In the genomic region with DNA sequence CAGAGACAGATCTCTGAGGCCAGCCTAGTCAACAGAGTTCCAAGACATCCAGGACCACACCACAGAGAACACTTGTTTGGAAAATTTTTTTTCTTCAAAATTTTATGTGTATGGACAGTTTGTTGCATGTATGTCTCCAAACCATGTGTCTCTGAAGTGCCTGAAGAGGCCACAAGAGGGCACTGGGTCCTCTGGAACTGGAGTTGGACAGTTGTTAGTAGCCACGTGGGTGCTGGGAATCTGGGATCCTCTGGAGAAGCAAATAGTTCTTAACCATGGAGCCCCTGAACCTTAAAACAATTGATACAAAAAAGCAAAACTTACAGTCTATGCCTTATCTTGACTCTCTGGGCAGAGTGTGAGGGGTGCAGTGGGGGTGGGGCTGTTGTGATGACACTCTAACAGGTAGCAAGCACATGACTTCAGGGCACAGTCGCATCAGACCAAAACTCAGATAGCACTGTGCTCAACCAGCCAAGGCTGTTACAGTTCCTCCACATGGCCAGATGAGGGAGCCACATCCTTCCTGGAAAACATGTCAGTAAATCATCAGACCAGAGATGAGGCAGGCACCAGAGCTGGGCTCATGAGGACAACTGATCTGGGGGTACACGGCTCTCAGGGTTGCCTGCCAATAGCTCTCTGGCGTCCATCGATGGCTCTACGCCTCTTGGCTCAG, we compare ENCODE assay signal across 10 mouse cellular contexts. TPM values are rescaled to one million over a fixed set of nuclear protein-coding genes. Genes with fewer than 3 reads are reported as not detected.
DNase-seq lines count a peak whose midpoint lies in the region; ATAC-seq and TF ChIP-seq lines count a peak whose summit lies in the region.
"Had no signal": no experiment of that assay in that cellular context is flagged by ENCODE, and none has a peak within 500 bp of the region (broad histone marks: within the 10 kb centered on the region; RNA-seq: fewer than 3 reads in every experiment).

No protein-coding gene starts in this region.

- no peak for TF ChIP-seq POLR2A in spleen, adult 2 months (IDR thresholded peaks at IDR 0.05; ENCODE audit: low read depth, low read length)

- 90% methylated on average over 6 of the region's 6 CpGs for WGBS in hindbrain, embryonic 11.5 days
- 83% methylated on average over 6 of the region's 6 CpGs for WGBS in hindbrain, embryonic 13.5 days
- 56% methylated on average over 6 of the region's 6 CpGs for WGBS in spleen, adult 2 months

- no peaks in the 10 kb centered on the region for H3K27me3 ChIP-seq in hindbrain, embryonic 11.5 days (ENCODE audit: control insufficient read depth, insufficient read depth, low read length)
- no peaks in the 10 kb centered on the region for H3K27me3 ChIP-seq in hindbrain, embryonic 13.5 days
- H3K27me3 ChIP-seq in spleen, adult 2 months (ENCODE audit: control insufficient read depth, insufficient read depth, low read length) = no peaks in the 10 kb centered on the region

- peak; percentile 54; the same call in 1 of the 2 replicates for TF ChIP-seq CTCF in spleen, adult 2 months (IDR thresholded peaks at IDR 0.05; ENCODE audit: extremely low read depth, insufficient read depth, insufficient read length, insufficient replicate concordance)

- no peaks in the 10 kb centered on the region for H3K4me1 ChIP-seq in hindbrain, embryonic 11.5 days (replicated peaks; ENCODE audit: control insufficient read depth, insufficient read depth, low read length)
- no peaks in the 10 kb centered on the region for H3K4me1 ChIP-seq in hindbrain, embryonic 13.5 days (replicated peaks)
- no peaks in the 10 kb centered on the region for H3K4me1 ChIP-seq in spleen, adult 2 months (ENCODE audit: control insufficient read depth, insufficient read depth, insufficient read length)

- no peak overlapping the region for H3K4me3 ChIP-seq in hindbrain, embryonic 11.5 days (ENCODE audit: low read depth, low read length)
- H3K4me3 ChIP-seq in hindbrain, embryonic 13.5 days = no peak overlapping the region
- no peak overlapping the region for H3K4me3 ChIP-seq in spleen, adult 2 months (ENCODE audit: extremely low read depth, insufficient read depth, insufficient read length)

- no peak overlapping the region for H3K4me2 ChIP-seq in hindbrain, embryonic 11.5 days (replicated peaks; ENCODE audit: low read depth, low read length)
- no peak overlapping the region for H3K4me2 ChIP-seq in hindbrain, embryonic 13.5 days

- peak; percentile 5 for DNase-seq in hindbrain, embryonic 11.5 days (ENCODE audit: low spot score)
- no peak for DNase-seq in spleen, adult 2 months (ENCODE audit: low read depth in 1 of 2, low spot score in 2 of 2)
- no peak for DNase-seq in spleen, postnatal 14 days (ENCODE audit: low spot score in 2 of 2)
- peak; percentile 17 for DNase-seq in adipocyte (ENCODE audit: low spot score)
- DNase-seq in retina, postnatal 7 days (ENCODE audit: low read depth, low spot score) = peak; percentile 30
- DNase-seq in gastrocnemius, postnatal 36 days = no peak
- DNase-seq in right cerebral cortex, postnatal 4 days = no peak

- H3K27ac ChIP-seq in hindbrain, embryonic 11.5 days (ENCODE audit: low read depth, low read length) = no peak overlapping the region
- no peak overlapping the region for H3K27ac ChIP-seq in hindbrain, embryonic 13.5 days
- no peak overlapping the region for H3K27ac ChIP-seq in spleen, adult 2 months (ENCODE audit: insufficient read depth, low read length)

- intact Hi-C loops in gastrocnemius, postnatal 36 days (cut with DNase I) = loop anchor here (2.0 to 5.0 kb wide), 2 partner anchors 43 to 140 kb away; no protein-coding TSS in a partner anchor

- H3K9me3 ChIP-seq in hindbrain, embryonic 11.5 days (ENCODE audit: control insufficient read depth, low read length) = no peaks in the 10 kb centered on the region
- H3K9me3 ChIP-seq in hindbrain, embryonic 13.5 days = no peaks in the 10 kb centered on the region

- ATAC-seq in hindbrain, embryonic 11.5 days (ENCODE audit: low FRiP score) = no peak
- no peak for ATAC-seq in hindbrain, embryonic 13.5 days (ENCODE audit: low FRiP score)

- no peaks in the 10 kb centered on the region for H3K36me3 ChIP-seq in hindbrain, embryonic 11.5 days (ENCODE audit: control insufficient read depth, insufficient read depth, low read length)
- no peaks in the 10 kb centered on the region for H3K36me3 ChIP-seq in hindbrain, embryonic 13.5 days
- no peaks in the 10 kb centered on the region for H3K36me3 ChIP-seq in spleen, adult 2 months (ENCODE audit: control insufficient read depth, insufficient read depth, low read length)

- H3K9ac ChIP-seq in hindbrain, embryonic 11.5 days (ENCODE audit: low read depth, low read length) = no peak overlapping the region
- no peak overlapping the region for H3K9ac ChIP-seq in hindbrain, embryonic 13.5 days

RNA-seq across cellular contexts. Expression of a gene that starts 20.4 kb away (rescaled TPM):
- not detected in 2 replicates for polyA plus RNA-seq in hindbrain, embryonic 11.5 days (2014; fragmentation: Nextera tagmentation; extraction: Ambion mirVana)
- not detected in 2 replicates for polyA plus RNA-seq in hindbrain, embryonic 13.5 days (2015; fragmentation: Nextera tagmentation; extraction: Ambion mirVana)
- not detected in 2 replicates for polyA plus RNA-seq in spleen, adult 2 months (2012; rRNA removed)
- not detected for total RNA-seq in gastrocnemius, postnatal 36 days (2021)
- total RNA-seq: left cerebral cortex, postnatal 14 days; monocyte, adult 5-6 weeks had no signal

RNA-seq across cellular contexts. Expression of a gene that starts 24.4 kb away (rescaled TPM):
- polyA plus RNA-seq in hindbrain, embryonic 11.5 days (2014; fragmentation: Nextera tagmentation; extraction: Ambion mirVana) = not detected in 2 replicates
- polyA plus RNA-seq in hindbrain, embryonic 13.5 days (2015; fragmentation: Nextera tagmentation; extraction: Ambion mirVana) = not detected in 2 replicates
- 0.20 and 0.25 TPM in 2 replicates for polyA plus RNA-seq in spleen, adult 2 months (2012; rRNA removed)
- not detected for total RNA-seq in gastrocnemius, postnatal 36 days (2021)
- total RNA-seq: left cerebral cortex, postnatal 14 days; monocyte, adult 5-6 weeks had no signal

RNA-seq across cellular contexts. Expression of a gene that starts 49.7 kb away (rescaled TPM):
- 0.08 TPM in 1 of 2 replicates, not detected in the other for polyA plus RNA-seq in hindbrain, embryonic 11.5 days (2014; fragmentation: Nextera tagmentation; extraction: Ambion mirVana)
- not detected in 2 replicates for polyA plus RNA-seq in hindbrain, embryonic 13.5 days (2015; fragmentation: Nextera tagmentation; extraction: Ambion mirVana)
- not detected in 2 replicates for polyA plus RNA-seq in spleen, adult 2 months (2012; rRNA removed)
- not detected for total RNA-seq in gastrocnemius, postnatal 36 days (2021)
- total RNA-seq: left cerebral cortex, postnatal 14 days; monocyte, adult 5-6 weeks had no signal

Comparison
In these comparisons a context has a peak if more than half of its experiments do, and no peak if none do; other contexts are left out.
1. DNase-seq: peak in hindbrain, embryonic 11.5 days (single experiment), adipocyte (single experiment) and retina, postnatal 7 days (single experiment); none in spleen, adult 2 months (0 of 2), spleen, postnatal 14 days (0 of 2), gastrocnemius, postnatal 36 days (0 of 2) and right cerebral cortex, postnatal 4 days (single experiment).